Mouse (Mus musculus): ENCODE measurements around the gene Smg6.

Smg6 gene

DNA sequence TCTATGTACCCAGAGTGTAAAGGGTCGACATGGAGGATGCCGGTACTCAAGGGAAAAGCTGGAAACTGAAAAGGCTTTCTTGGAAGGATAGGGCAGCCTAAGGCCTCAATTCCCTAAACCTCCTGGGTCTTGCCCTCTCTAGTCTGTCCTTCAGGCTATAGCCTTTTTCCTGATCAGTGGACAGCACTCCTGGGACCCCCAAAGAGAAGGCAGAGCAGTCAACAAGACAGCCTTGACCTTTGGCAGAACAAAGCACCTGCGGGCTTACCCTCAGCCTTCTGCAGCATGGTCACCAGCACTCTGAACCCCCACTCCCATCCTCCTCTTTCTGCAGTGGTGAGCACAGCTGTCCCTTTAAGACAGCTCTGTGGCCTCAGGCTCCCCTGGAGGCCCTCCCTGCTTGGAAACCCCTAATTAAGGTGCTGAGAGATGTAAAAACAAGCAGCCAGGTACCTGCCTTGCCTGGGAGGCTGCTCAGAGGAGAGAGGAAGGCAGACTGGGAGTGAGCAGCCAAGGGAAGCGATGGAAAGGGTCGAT lies 265.4 kb downstream of the Smg6 start, which contains the start of gene Dph1:
Dph1 (minus strand) TSS at position 337 of the 537 bp plus-strand sequence.
- no peak for DNase-seq (ENCODE audit: low spot score in 2 of 2)

DNA sequence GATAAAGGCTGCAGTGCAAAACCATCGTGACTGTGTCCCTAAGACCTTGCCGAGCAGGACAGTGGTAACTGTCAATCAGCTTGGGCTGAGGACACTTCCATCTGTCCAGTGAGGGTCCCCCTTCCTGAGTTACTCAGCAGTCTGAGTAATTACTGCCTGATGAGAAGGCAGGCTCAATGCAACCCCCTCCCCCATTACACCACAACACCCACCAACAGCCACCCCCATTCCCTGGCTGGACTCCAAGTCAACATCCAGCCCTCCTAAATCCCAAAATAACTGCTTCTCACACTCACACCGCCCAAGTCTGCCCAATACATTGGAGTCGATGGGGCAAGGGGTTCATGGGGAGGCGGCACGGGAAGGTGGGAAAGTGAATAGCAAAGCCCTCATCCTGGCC lies 266.2 kb downstream of the Smg6 start:
- no peak for DNase-seq (ENCODE audit: low spot score in 2 of 2)

DNA sequence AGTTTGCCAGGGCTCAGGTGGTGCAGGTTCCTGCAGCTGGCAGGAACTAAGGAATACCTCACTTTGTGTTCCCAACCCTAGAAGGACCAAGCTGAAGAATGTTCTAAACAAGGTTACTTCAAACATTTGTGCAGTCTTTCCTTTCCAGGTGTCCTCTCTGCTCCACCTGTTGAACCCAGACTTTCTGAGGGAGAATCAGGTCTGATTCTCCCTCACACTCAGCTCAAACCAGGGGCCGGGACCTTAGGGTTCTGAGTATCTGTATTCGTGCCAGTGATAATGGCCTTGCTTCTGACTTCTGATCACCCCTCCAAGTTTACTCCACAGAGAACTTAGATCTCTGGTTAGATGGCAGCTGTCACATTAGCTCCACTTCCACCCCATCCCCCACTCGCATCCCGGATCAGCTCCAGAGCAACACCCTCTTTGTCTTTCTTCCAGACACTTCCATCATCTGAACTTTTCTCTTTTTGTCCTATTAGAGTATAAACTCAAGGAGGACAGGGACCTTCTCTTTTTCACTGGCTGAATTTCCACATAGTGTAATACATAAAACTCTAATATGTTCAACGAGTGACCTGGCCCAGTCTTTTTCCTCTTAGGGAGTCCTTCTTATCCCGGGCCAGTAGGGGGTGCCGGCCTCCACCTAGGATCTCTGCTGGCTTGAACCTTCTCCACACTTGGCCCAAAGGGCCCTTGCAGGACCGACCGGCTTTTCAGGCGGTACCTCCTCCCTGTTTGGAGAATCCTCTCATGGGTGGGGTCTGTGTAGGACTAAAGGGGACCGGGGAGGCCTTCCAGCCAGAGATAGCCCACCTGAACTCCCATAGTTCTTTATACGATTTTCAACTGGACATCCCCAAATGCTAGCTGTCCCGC lies 267.0 kb downstream of the Smg6 start:
- peak in 1 of 2 experiments; percentile 79 for DNase-seq (ENCODE audit: low spot score in 2 of 2)

GRCm38 (mm10) chr11:75193256-75194071 lies 267.8 kb downstream of the Smg6 start, which contains the start of gene Rtn4rl1:
Gene Rtn4rl1, plus strand, starts transcription at chr11:75193783.
- DNase-seq (ENCODE audit: low spot score in 2 of 2): peak in 1 of 2 experiments; percentile 51

DNA sequence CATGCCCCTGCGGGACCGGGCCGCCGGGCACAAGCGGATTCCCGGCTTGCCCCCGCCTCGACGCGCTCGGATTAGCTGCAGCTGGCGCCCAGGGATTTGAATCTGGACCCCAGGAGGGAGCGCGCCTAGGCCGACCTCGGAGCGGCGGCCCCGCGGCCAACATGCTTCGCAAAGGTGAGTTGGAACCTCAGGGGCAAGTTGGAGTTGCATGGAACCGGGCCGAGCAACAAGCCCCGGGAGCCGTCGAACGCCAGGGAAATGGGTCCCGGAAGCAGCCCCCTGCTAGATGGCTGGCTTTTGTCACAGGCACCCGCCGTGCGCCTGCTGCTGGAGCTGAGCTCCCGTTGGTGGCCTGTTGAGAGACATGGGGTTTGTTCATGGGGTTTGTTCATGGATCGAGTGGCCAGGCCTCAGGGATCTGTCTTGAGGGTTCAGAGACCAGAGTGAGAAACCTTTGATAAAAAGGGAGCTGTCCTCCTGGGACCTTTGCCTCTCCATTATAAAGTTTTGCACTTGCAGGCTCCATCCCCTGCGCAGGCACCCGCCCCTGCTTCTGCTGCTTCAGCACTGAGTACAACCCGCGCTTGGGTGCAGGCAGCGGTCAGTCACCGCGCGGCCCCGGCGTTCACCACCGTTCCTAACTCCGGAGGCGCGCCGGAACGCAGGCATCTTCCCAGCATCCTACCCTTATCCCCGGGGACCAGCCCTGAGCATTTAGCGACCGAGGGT lies 268.7 kb downstream of the Smg6 start:
- DNase-seq (ENCODE audit: low spot score in 2 of 2): no peak

DNA sequence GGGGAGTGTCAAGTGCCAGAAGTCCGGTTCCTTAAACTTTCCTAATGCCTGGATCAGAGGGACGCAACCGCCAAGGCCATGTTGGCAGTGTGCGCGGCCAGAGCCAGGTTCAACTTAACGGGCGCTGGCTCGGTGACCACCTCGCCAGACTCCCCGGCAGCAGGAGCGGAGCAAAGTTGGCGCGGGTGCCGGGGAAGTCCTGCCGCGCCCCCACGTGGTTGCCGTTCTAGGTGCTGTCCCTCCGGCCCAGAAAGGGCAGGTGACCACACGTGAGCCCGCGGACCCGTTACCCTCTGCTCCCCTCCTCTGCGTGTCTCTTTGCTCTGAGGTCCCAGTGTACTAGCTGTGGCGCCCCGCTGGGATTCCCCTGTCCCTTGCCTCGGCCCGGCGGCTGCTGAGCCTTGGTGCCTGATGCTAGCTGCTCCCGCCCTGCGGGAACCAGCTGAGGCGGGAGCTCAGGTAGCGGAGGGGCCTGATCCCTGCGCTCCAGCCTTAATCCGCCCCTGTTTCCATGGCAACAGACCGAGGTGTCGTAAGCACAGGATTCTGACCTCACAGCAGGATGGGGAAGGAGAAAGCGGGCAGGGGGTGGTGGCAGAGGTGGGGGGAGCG lies 269.3 kb downstream of the Smg6 start:
- peak in 1 of 2 experiments; percentile 65 for DNase-seq (ENCODE audit: low spot score in 2 of 2)

DNA sequence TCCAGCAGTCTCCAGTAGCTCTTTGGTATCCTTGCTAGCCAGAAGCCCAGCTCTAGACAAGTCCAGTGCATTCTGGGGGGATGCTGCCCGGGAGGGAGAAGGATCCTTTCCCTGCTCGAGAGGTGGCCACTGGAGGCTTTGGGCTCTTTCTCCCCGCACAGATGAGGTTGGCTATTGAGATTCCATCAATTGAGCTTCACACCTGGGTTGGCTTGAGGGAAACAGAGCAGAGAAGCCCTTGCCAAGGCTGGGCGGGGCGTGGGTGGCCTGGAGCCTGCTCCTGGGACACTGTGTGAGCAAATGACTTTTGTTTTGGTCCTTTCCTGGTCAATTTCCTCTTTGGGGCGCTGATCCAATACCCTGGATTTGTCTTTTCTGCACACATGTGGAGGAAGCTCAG lies 270.5 kb downstream of the Smg6 start:
- no peak for DNase-seq (ENCODE audit: low spot score in 2 of 2)

DNA sequence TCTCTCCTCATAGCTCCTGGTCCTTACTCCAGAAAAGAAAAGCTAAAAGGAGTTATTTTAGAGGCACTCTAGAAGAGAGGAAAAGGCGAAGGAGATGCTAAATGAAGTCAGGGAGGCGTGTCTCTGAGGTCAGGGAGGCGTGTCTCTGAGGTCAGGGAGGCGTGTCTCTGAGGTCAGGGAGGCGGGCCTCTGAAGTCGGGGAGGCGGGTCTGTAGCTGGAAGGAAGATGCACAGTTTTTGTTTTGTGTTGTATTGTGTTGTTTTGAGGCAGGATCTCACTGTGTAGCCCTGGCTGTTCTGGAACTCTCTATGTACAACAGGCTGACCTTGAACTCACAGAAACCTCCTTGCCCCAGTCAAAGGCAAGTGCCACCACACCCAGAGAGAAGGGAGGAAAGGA lies 272.3 kb downstream of the Smg6 start:
- DNase-seq (ENCODE audit: low spot score in 2 of 2): no peak

GRCm38 (mm10) chr11:75198792-75199191 lies 273.2 kb downstream of the Smg6 start:
- DNase-seq (ENCODE audit: low spot score in 2 of 2): no peak

GRCm38 (mm10) chr11:75199951-75200350 lies 274.3 kb downstream of the Smg6 start:
- DNase-seq (ENCODE audit: low spot score in 2 of 2): no peak

- DNase-seq (ENCODE audit: low spot score in 2 of 2): peak in 1 of 2 experiments; percentile 84
Observed at GRCm38 (mm10) chr11:75200935-75201334, 275.3 kb downstream of the Smg6 start.

DNA sequence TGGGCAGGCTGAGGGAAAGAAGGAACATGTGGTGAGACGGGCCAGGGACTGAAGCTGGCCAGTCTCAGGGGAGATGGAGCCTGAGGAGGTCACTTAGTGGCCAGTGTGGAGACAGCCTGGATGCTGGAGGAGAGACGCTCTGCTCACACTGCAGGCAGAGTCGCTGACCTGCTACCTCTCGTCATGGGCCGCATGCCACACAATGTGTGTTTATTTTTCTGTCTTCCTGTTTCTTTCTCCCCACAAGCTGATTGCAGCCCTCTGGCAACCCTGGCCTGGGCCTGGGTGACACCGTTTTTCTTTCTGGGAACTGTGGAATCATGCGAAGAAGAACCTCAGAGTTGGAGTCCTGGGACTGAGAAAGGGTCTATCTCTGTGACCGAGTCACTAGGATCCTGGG lies 276.1 kb downstream of the Smg6 start:
- no peak for DNase-seq (ENCODE audit: low spot score in 2 of 2)

DNA sequence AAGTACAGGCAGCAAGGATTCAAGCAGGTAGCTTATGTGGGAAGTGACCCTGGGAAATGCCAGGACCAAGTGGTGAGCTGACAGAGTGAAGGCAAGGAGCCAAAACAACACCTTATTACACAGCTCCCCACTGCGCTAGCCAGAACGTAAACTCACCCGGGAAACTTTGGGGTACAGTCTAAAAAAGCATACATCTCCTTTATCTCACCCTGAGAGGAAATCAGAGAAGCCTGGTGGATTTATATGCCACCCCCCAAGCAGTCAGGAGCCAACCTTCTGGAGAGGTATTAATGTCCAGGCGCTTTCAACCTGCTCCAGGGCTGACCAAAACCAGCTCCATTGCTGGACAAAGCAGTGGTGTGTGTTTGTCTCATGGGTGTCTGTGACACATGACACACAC lies 278.3 kb downstream of the Smg6 start:
- DNase-seq (ENCODE audit: low spot score in 2 of 2): no peak

- DNase-seq (ENCODE audit: low spot score in 2 of 2): no peak
Observed at GRCm38 (mm10) chr11:75204472-75204871, 278.8 kb downstream of the Smg6 start.

DNA sequence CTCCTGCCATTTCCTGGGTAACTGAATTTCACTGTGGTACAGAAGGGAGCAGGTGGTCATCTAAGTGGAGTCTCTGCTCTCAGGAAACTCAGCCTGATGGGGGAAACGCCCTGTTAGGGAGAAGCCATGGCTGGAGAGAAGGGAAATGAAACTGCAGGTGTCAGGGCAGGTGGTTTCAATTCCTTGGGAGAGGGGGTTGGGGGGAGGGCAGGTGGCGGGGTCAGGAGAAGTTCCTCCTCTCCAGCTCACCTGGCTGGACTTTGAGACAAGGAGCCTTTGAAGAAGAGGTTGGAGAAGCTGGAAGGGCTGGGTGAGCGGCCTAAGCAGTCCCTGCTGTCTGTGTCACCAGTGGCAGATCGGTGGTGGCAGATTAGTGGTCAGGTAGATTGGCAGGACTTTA lies 280.7 kb downstream of the Smg6 start:
- DNase-seq (ENCODE audit: low spot score in 2 of 2): no peak

DNA sequence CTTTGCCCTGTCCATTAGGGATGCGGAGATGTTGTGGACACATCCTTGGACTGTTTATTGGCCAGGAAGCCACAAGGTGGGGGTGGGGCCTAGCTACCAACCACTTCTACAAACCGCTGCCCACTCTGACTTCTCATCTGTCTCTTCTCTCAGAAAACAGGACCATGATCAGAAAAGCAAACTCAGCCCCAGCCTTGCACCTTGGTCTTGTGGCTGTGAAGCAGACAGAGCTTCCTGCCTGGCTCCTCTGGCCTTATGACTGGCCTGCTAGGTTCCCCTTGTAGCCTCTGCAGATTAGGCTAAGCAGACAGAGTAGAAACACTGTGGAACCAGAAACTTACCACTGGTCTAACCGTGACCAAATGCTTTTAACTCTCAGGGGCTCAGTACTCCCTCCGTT lies 283.7 kb downstream of the Smg6 start:
- no peak for DNase-seq (ENCODE audit: low spot score in 2 of 2)

DNA sequence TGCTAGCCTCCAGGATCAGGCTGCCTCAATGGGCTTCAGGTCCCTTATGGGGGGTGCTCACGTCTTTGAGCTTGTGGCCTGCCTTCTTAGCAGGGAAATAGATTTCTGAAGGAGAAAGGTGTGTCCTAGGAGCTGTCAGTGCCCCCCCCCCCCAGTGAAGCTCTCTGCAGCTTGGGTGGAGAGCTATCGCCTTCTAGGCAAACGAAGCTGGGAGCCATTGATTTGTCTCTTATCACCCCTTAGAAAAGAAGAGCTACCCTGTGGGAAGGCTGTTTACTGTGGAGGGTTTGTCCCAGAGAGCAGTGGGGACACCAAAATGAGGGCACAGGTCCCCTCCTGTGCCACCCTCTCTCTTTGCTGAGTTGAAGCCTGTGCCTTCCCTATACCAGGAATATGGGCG lies 284.5 kb downstream of the Smg6 start:
- DNase-seq (ENCODE audit: low spot score in 2 of 2): no peak

DNA sequence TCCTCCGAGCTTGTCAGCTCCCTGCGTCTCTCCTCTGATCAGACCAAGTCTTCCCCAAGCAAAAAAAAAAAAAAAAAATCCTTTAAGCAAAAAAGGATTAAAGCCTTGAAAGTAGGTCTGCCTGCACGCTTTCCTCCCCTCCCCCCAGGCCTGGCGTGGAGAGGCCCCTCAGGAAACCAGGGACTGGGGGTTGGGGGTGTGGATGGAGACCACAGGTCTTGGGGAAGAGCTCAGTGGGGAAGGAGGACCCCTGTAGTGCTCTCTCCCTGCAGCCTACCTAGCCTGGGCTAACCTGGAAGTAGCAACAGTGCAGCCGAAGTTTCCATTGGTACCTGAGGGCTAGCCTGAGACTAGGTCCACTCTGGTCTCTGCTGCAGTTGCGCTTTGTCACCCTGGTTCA lies 285.1 kb downstream of the Smg6 start:
- no peak for DNase-seq (ENCODE audit: low spot score in 2 of 2)

DNA sequence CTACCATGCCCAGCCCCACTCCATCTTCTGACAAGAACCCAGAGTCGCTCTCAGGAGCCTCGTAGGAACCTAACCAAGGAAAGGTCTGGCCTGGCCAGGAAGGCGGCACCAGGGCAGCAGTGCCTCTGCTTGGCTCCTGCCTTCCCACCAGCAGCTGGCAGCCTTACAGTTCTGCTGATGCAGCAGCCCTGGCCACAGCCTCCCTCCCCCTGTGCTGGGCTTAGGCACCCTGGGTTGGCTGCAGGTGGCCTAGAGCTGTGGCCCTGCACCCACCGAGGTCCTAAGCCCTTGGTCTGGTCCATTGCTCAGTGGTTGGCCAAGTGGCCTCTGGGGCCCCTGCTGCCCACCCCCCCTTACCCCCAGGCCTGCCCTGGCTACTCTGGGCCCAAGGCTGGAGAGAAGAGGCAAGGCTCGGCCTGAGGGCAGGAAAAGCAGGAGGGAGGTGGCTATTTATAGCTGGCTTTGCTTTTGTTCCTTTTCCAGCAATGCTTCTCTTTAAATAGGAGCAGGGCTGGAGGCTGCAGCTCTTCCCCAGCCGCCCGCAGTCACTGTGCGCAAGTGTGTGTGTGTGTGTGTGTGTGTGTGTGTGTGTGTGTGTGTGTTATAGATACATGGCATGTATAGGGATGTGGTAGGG lies 286.5 kb downstream of the Smg6 start:
- DNase-seq (ENCODE audit: low spot score in 2 of 2): no peak

- DNase-seq (ENCODE audit: low spot score in 2 of 2): no peak
Observed at GRCm38 (mm10) chr11:75212876-75213275, 287.3 kb downstream of the Smg6 start.
